Mouse (Mus musculus) hindbrain, postnatal 0 days (tissue): Measurements from ENCODE around the gene Ccdc158. TPM values are rescaled to one million over a fixed set of nuclear protein-coding genes. Genes with fewer than 3 reads are reported as not detected.

Experiments used
- ATAC-seq: fragments of 200-750 bp; cut with Nextera tagmentation; 2 replicates; pipeline ENCODE4 v1.8.0; 2017; ENCODE audit warnings: mild to moderate bottlenecking, moderate TSS enrichment, moderate library complexity
- DNase-seq: peaks from one replicate; pipeline ENCODE4 v3.0.0-alpha.2; 2015; ENCODE audit warnings: low spot score
- H3K27ac ChIP-seq: fragments of 300-500 bp; sonication (generic); 2 replicates; pipeline ENCODE4 v1.5.1; 2014; ENCODE audit warnings: mild to moderate bottlenecking
- H3K27me3 ChIP-seq: fragments of 300-500 bp; sonication (generic); 2 replicates; pipeline ENCODE4 v1.6.1; 2014; ENCODE audit warnings: low read length, mixed read lengths; ENCODE audit not compliant: insufficient read depth
- H3K36me3 ChIP-seq: fragments of 300-500 bp; sonication (generic); 2 replicates; pipeline ENCODE4 v1.6.1; 2014; ENCODE audit warnings: low read length, mixed read lengths; ENCODE audit not compliant: insufficient read depth
- H3K4me1 ChIP-seq: fragments of 300-500 bp; sonication (generic); 2 replicates; pipeline ENCODE4 v1.6.1; 2014; ENCODE audit warnings: antibody characterized with exemption, low read length, mixed read lengths; ENCODE audit not compliant: insufficient read depth
- H3K4me2 ChIP-seq: fragments of 300-500 bp; sonication (generic); 2 replicates; pipeline ENCODE4 v1.6.1; 2014; ENCODE audit warnings: low read depth, mild to moderate bottlenecking, low read length, moderate library complexity, mixed read lengths
- H3K4me3 ChIP-seq: fragments of 300-500 bp; sonication (generic); 2 replicates; pipeline ENCODE4 v1.5.1; 2014; ENCODE audit warnings: low read length
- H3K9ac ChIP-seq: fragments of 300-500 bp; sonication (generic); replicated peaks from 2 replicates; pipeline ENCODE4 v1.6.1; 2014; ENCODE audit warnings: mild to moderate bottlenecking, low read length, moderate library complexity, mixed read lengths
- H3K9me3 ChIP-seq: fragments of 300-500 bp; sonication (generic); 2 replicates; pipeline ENCODE4 v1.6.1; 2016; ENCODE audit warnings: low read length, mixed read lengths
- CTCF ChIP-seq: IDR thresholded peaks from 2 replicates; pipeline ENCODE4 v1.5.1; 2016; ENCODE audit warnings: antibody characterized with exemption, control low read depth, low read depth
- WGBS: fragments of 180-500 bp; shearing (Covaris S2); extraction: QIAGEN DNeasy Blood & Tissue Kit; methylation state at CpG from one replicate; pipeline ENCODE4 v1.1.7; 2014; 5-methylcytosine and 5-hydroxymethylcytosine counted together
- polyA plus RNA-seq: library from polyadenylated mRNA; unstranded; fragments of >200 nt; fragmentation: Nextera tagmentation; extraction: Ambion mirVana; gene quantifications from 2 replicates; pipeline ENCODE4 v1.2.1, GENCODE M21; 2015
- total RNA-seq: library from RNA; depleted of rRNA; stranded (reverse); fragments of >200 nt; gene quantifications from 2 replicates; pipeline ENCODE4 v1.2.3, GENCODE M21; 2014

The Ccdc158 gene
- total and polyA plus RNA-seq, 2 experiments from 2014 or later = 0.23 to 0.26 TPM

- Histone ChIP-seq H3K4me3 (peak overlapping the region; percentile 22), H3K27me3 (no peaks in the 10 kb centered on the region), H3K9me3 (no peaks in the 10 kb centered on the region), H3K9ac (peak overlapping the region; percentile 34), H3K4me2 (peak overlapping the region; percentile 58), H3K27ac (peak overlapping the region; percentile 51), H3K4me1 (no peaks in the 10 kb centered on the region), H3K36me3 (no peaks in the 10 kb centered on the region)
- 9% methylated on average over 17 of the region's 17 CpGs for WGBS
- ATAC-seq = peak; percentile 58
- peak; percentile 29 for DNase-seq
- no peak for TF ChIP-seq CTCF
Observed at GRCm38 (mm10) chr5:92698837-92699529, 23.9 kb upstream of the Ccdc158 start.

GRCm38 (mm10) chr5:92698131-92698836 is 23.2 kb upstream of the Ccdc158 start:
- peak overlapping the region; percentile 51 for H3K27ac ChIP-seq
- H3K9ac ChIP-seq = peak overlapping the region; percentile 34; the same call in 1 of the 2 replicates
- peak; percentile 66 for ATAC-seq
- peak overlapping the region; percentile 58 for H3K4me2 ChIP-seq
- no peaks in the 10 kb centered on the region for H3K4me1 ChIP-seq
- peak overlapping the region; percentile 22 for H3K4me3 ChIP-seq
- no peak for TF ChIP-seq CTCF
- 2% methylated on average over 15 of the region's 15 CpGs for WGBS
- no peaks in the 10 kb centered on the region for H3K9me3 ChIP-seq
- no peaks in the 10 kb centered on the region for H3K36me3 ChIP-seq
- peak; percentile 50 for DNase-seq
- no peaks in the 10 kb centered on the region for H3K27me3 ChIP-seq

GRCm38 (mm10) chr5:92694316-92694995 is 19.4 kb upstream of the Ccdc158 start:
- DNase-seq (peak; percentile 71), ATAC-seq (peak; percentile 55)
- no peak for TF ChIP-seq CTCF
- 0 out of 2 replicates have a peak, but pooled peaks cover 2% of the 10 kb centered on the region for H3K4me1 ChIP-seq
- 46% methylated on average over 10 of the region's 10 CpGs for WGBS
- H3K9me3 ChIP-seq = no peaks in the 10 kb centered on the region
- no peak overlapping the region for H3K4me2 ChIP-seq
- no peak overlapping the region for H3K9ac ChIP-seq
- H3K36me3 ChIP-seq = no peaks in the 10 kb centered on the region
- peak overlapping the region; percentile 41; the same call in 1 of the 2 replicates for H3K27ac ChIP-seq
- no peaks in the 10 kb centered on the region for H3K27me3 ChIP-seq
- H3K4me3 ChIP-seq = no peak overlapping the region

GRCm38 (mm10) chr5:92693744-92694143 is 18.7 kb upstream of the Ccdc158 start:
- Histone ChIP-seq H3K4me1 (0 out of 2 replicates have a peak, but pooled peaks cover 2% of the 10 kb centered on the region), H3K9ac (no peak overlapping the region), H3K4me2 (no peak overlapping the region), H3K36me3 (no peaks in the 10 kb centered on the region), H3K9me3 (no peaks in the 10 kb centered on the region), H3K27me3 (no peaks in the 10 kb centered on the region), H3K27ac (no peak overlapping the region), H3K4me3 (no peak overlapping the region)
- 95% methylated on average over 3 of the region's 3 CpGs for WGBS
- TF ChIP-seq CTCF = peak; percentile 40
- no peak for DNase-seq
- no peak for ATAC-seq

GRCm38 (mm10) chr5:92692206-92693007 is 17.3 kb upstream of the Ccdc158 start:
- Histone ChIP-seq H3K4me3 (no peak overlapping the region), H3K27ac (peak overlapping the region; percentile 20; the same call in 1 of the 2 replicates), H3K36me3 (no peaks in the 10 kb centered on the region), H3K9me3 (no peaks in the 10 kb centered on the region), H3K27me3 (no peaks in the 10 kb centered on the region), H3K4me2 (0 out of 2 replicates have a peak overlapping the region, but pooled peaks have one; percentile 21), H3K4me1 (0 out of 2 replicates have a peak, but pooled peaks cover 2% of the 10 kb centered on the region), H3K9ac (no peak overlapping the region)
- TF ChIP-seq CTCF = no peak
- DNase-seq (peak; percentile 36), ATAC-seq (peak; percentile 42)
- 55% methylated on average over 16 of the region's 16 CpGs for whole genome bisulfite sequencing

- no peaks in the 10 kb centered on the region for H3K9me3 ChIP-seq
- ATAC-seq (no peak), DNase-seq (no peak)
- H3K9ac ChIP-seq = no peak overlapping the region
- H3K4me1 ChIP-seq = peaks cover 2% of the 10 kb centered on the region; the same call in 1 of the 2 replicates
- WGBS = 89% methylated on average over 9 of the region's 9 CpGs
- no peak overlapping the region for H3K4me2 ChIP-seq
- H3K27ac ChIP-seq = no peak overlapping the region
- no peaks in the 10 kb centered on the region for H3K27me3 ChIP-seq
- no peak overlapping the region for H3K4me3 ChIP-seq
- H3K36me3 ChIP-seq = no peaks in the 10 kb centered on the region
- TF ChIP-seq CTCF = no peak
Observed at GRCm38 (mm10) chr5:92688569-92688968, 13.5 kb upstream of the Ccdc158 start.
